Mouse (Mus musculus): ENCODE results near the gene Saa3.

GRCm38 (mm10) chr7:46732458-46732857 is 17.0 kb upstream of the Saa3 start, which contains the start of gene Saa4:
- TF ChIP-seq CTCF (IDR thresholded peaks at IDR 0.05; ENCODE audit: extremely low read depth, insufficient read length, insufficient replicate concordance, low read depth, low read length) (no peak), POLR2A (IDR thresholded peaks at IDR 0.05; ENCODE audit: low read depth, low read length) (no peak)
